Mouse (Mus musculus): ENCODE data around the gene Slc16a5. TPM values are rescaled to one million over a fixed set of nuclear protein-coding genes. Genes with fewer than 3 reads are reported as not detected.
"Not testable (repeated sequence)": the region's sequence is repeated elsewhere in the genome, so short reads cannot be mapped to it uniquely, and the experiment has no call there.

The Slc16a5 gene
- polyA plus RNA-seq, 1 experiment from 2014 or later: 0.13 TPM

DNA sequence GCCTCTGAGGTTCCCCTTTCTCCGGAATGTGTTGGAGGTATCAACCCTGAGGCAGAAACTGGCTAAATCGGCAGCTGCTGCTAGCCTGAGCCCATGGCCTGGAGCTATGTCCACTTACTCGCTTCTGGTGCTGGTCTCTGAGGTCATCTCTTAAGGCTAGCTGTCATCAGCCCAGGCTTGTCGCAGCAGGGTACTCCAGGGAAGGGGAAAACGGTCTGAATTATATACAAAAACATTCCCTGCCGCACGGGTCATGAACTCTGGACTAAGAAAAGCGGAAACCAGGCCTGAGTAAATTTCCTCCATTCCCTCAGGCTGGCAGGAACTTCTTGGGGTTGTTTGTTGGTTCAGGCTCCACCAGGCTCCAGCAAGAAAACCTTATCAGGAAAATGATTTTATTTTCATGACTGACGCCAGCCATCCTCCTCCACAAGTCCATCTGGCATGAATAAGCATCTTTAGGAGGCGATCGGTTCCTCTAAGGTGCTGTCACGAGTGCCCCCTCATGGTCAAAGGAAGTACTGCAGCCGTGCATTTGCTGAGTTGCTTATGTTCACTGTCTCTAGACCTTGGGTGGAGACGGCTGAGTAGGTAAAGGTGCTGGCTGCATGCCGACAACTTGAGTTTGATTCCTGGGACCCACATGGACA lies 11.5 kb downstream of the Slc16a5 start:
- no peaks in the 10 kb centered on the region for H3K9me3 ChIP-seq
- 0 out of 2 replicates have a peak overlapping the region, but pooled peaks have one; percentile 17 for H3K4me2 ChIP-seq (replicated peaks)

DNA sequence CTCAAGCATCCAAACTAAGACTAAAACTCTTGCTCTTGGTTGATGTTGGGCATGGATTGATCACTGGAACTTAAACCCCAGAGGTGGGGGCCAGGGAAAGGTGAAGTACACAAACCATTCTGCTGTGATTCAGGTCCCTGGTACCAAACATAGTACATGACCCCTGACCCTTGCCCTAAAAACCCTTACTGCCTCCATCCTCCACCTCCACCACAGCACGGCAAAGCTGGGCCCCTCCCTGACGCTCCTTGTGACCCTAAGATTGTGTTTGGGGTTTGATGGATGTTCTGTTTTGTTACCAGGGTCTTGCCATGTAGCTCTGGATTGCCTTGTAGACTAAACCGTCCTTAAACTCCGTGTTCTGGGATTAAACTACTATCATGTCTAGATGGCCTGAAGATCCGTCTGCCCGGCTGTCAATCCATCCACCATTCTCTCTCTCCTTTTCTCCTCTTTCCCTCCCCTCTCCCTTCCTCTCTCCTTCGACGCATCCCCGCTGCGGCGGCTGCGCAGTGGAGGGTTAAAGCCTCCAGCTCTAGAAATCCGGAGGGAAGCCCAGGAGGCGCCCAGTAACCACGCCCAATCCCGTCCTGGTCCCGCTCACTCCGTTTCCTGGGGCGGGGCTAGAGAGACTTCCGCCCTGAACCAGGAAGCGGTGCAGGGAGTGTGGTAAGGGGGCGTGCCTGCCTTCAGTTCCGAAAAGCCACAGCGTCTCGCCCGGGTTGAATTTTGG lies 12.9 kb downstream of the Slc16a5 start, which contains the start of gene Armc7:
Gene Armc7 (plus strand): TSS at position 643 of the 733 bp plus-strand sequence.
- Histone ChIP-seq H3K4me3 (replicated peaks) (peak within 1 kb of the TSS; percentile 93), H3K36me3 (peaks cover 5% of the 10 kb centered on the region; the same call in 1 of the 2 replicates), H3K27ac (peak within 1 kb of the TSS; percentile 86), H3K4me1 (replicated peaks) (peaks cover 40% of the 10 kb centered on the region), H3K9ac (replicated peaks) (peak within 1 kb of the TSS; percentile 84), H3K27me3 (no peaks in the 10 kb centered on the region), H3K4me2 (replicated peaks) (peak within 1 kb of the TSS; percentile 85), H3K9me3 (no peaks in the 10 kb centered on the region)
- WGBS: under 1% methylated on average over 26 of the region's 26 CpGs
- ATAC-seq: peak; percentile 97

More for the DNA sequence above, 11.5 kb downstream of the Slc16a5 start:
- Histone ChIP-seq H3K4me1 (replicated peaks) (peaks cover 40% of the 10 kb centered on the region), H3K9ac (replicated peaks) (peak overlapping the region; percentile 24; the same call in 1 of the 2 replicates), H3K27ac (no peak overlapping the region), H3K27me3 (no peaks in the 10 kb centered on the region), H3K4me3 (replicated peaks) (no peak overlapping the region), H3K36me3 (no peaks in the 10 kb centered on the region)
- 0 out of 2 replicates have a peak, but pooled peaks have one; percentile 1 for ATAC-seq
- WGBS: 26% methylated on average over 15 of the region's 15 CpGs

DNA sequence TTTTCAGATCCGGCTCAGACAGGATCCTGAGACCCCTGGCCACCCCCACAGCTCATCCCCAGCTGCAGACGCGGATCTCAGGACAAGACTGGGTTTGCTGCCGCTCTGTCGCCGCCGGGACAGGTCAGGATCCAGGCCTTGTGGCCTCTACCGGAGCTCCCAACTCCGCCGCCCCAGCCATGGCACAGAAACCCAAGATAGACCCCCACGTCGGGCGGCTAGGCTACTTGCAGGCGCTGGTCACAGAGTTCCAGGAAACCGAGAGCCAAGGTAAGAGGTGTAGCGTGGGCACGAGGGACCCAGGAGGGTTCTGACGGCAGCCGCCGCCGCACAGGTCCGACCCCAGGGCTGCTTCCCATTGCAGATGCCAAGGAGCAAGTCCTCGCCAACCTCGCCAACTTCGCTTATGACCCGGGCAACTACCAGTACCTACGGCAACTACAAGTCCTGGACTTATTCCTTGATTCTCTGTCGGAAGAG lies 13.5 kb downstream of the Slc16a5 start:
- no peak; the same call in 1 of the 2 replicates for ATAC-seq
- Histone ChIP-seq H3K9ac (replicated peaks) (peak overlapping the region; percentile 84), H3K4me1 (replicated peaks) (peaks cover 40% of the 10 kb centered on the region), H3K4me3 (replicated peaks) (peak overlapping the region; percentile 93), H3K4me2 (replicated peaks) (peak overlapping the region; percentile 85), H3K36me3 (peaks cover 6% of the 10 kb centered on the region; the same call in 1 of the 2 replicates), H3K9me3 (no peaks in the 10 kb centered on the region), H3K27me3 (no peaks in the 10 kb centered on the region), H3K27ac (peak overlapping the region; percentile 86; the same call in 1 of the 2 replicates)
- WGBS: 5% methylated on average over 28 of the region's 28 CpGs

DNA sequence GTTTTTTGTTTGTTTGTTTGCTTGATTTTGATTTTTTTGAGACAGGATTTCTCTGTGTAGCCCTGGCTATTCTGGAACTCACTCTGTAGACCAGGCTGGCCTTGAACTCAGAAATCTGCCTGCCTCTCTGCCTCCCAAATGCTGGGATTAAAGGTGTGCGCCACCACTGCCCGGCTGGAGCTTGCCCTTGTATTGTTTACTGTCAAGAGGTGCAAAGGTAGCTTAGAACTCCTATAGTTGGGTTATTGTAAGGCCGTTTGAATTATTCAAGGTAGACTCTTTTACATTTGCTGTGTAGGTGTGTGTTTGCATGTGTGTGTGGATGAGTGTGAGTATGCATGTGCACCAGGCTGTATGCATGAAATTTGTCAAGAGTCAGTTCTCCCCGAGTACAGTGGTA lies 14.4 kb downstream of the Slc16a5 start:
- H3K27me3 ChIP-seq, ATAC-seq, H3K27ac ChIP-seq, H3K36me3 ChIP-seq, H3K9me3 ChIP-seq: not testable (repeated sequence)
- Histone ChIP-seq H3K4me3 (replicated peaks) (peak overlapping the region; percentile 93), H3K9ac (replicated peaks) (peak overlapping the region; percentile 84), H3K4me1 (replicated peaks) (peaks cover 40% of the 10 kb centered on the region), H3K4me2 (replicated peaks) (peak overlapping the region; percentile 85)
- WGBS: 86% methylated on average over 4 of the region's 4 CpGs

DNA sequence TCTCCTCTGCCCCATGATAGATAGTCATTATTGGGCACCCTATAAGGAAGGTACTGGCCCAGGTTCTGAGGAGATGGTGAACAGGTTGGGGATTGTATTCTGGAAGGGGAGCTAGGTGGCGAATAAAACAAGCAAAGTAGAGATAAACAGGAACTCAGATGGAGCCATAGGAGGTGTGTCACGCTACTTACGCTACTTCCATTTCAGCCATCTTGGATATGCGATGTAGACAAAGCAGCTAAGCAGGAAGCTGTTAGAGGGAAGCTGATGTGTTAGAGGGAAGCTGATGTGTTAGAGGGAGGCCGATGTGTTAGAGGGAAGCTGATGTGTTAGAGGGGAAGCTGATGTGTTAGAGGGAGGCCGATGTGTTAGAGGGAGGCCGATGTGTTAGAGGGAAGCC lies 15.1 kb downstream of the Slc16a5 start:
- WGBS: 92% methylated on average over 7 of the region's 7 CpGs
- ATAC-seq: not testable (repeated sequence)
- H3K9ac ChIP-seq (replicated peaks): peak overlapping the region; percentile 24; the same call in 1 of the 2 replicates

DNA sequence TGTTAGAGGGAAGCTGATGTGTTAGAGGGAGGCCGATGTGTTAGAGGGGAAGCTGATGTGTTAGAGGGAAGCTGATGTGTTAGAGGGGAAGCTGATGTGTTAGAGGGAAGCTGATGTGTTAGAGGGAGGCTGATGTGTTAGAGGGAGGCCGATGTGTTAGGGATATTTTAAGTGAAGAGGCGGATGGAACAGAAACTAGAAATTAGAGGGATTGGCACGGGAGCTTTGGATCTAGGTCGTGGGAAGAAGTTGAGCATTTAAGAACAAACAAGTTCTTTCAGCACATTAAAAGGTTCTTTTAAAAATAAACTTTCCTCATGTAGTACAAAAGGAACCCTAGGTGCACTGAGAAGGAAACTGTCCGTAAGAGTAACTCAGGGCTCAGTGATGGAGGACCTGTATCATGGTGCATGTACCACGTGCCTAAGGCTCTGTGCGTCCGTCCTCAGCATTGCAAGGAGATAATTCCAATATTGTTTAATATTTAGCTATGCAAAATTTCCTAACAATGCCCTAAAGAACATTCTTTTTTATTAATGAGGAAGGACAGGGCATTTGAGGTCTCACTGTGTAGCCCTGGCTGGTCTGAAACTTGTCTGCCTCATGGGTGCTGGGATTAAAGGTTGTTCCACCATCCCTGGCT lies 16.1 kb downstream of the Slc16a5 start:
- no peaks in the 10 kb centered on the region for H3K9me3 ChIP-seq
- no peak overlapping the region for H3K27ac ChIP-seq
- H3K9ac ChIP-seq (replicated peaks): no peak overlapping the region
- peaks cover 11% of the 10 kb centered on the region for H3K36me3 ChIP-seq
- WGBS: 86% methylated on average over 9 of the region's 9 CpGs
- H3K27me3 ChIP-seq: no peaks in the 10 kb centered on the region
- ATAC-seq: no peak
- H3K4me1 ChIP-seq (replicated peaks): peaks cover 38% of the 10 kb centered on the region
- H3K4me2 ChIP-seq (replicated peaks): no peak overlapping the region
- H3K4me3 ChIP-seq (replicated peaks): no peak overlapping the region

More for the DNA sequence above, 15.1 kb downstream of the Slc16a5 start:
- Histone ChIP-seq H3K4me3 (replicated peaks) (0 out of 2 replicates have a peak overlapping the region, but pooled peaks have one; percentile 93), H3K4me1 (replicated peaks) (peaks cover 40% of the 10 kb centered on the region), H3K36me3 (peaks cover 11% of the 10 kb centered on the region)
- H3K27me3 ChIP-seq; H3K4me2 ChIP-seq (replicated peaks); H3K9me3 ChIP-seq; H3K27ac ChIP-seq: not testable (repeated sequence)

DNA sequence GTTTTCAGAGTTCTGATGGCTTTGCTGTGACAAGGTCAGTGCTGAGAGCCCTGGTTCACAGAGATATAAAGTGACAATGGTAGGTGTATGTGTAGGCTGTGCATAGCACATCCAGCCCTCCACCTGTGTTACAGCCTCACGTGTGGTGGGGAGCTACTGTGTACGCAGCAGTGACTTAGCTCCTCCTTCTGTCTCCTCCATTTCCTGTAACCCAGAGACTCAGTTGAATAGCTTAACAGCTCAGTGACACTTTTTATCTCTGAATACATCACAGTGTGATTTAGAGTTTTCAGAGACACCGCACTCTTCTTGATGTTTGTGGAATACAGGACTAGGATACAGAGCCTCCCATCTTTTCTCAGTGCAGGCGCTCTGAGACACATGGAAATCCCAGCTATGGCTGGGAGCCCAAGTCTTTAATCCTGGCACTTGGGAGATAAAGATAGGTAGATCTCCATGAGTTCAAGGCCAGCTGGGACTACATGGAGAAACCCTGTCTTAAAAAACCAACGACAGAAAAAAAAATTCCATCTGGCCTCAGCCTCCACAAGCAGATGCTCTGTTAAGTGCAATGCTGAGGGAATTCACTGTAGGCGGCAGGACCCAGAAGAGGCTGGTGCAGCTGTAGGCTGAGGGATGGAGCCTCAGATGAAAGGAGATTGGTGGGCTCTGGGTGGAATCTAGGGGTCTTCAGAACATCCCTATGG lies 19.4 kb downstream of the Slc16a5 start:
- WGBS: 88% methylated on average over 6 of the region's 6 CpGs
- no peaks in the 10 kb centered on the region for H3K9me3 ChIP-seq
- no peaks in the 10 kb centered on the region for H3K27me3 ChIP-seq
- H3K36me3 ChIP-seq: peaks cover 11% of the 10 kb centered on the region
- H3K4me3 ChIP-seq (replicated peaks): no peak overlapping the region
- peaks cover 19% of the 10 kb centered on the region for H3K4me1 ChIP-seq (replicated peaks)
- ATAC-seq: no peak
- H3K4me2 ChIP-seq (replicated peaks): no peak overlapping the region
- no peak overlapping the region for H3K27ac ChIP-seq
- no peak overlapping the region for H3K9ac ChIP-seq (replicated peaks)

DNA sequence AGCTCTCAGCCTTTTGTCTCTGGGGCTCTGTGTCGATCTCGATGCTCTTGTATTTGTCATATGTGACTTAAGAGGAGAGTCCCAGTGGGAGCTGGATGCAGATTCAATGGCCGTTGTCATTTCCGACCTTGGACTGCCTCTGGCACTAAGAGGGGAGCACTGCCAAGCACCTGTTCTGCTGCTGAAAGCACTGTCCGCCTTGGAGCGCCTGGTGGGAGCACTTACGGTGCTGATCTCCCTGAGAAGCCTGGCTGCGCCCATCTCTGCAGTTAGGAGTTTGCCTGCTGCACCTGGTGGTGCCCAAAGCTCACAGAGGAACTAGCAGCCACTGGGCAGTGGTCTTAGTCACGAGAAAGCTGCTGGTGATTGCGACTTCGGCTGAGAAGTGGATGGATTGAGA lies 21.0 kb downstream of the Slc16a5 start:
- Histone ChIP-seq H3K36me3 (peaks cover 11% of the 10 kb centered on the region), H3K4me3 (replicated peaks) (no peak overlapping the region), H3K27ac (no peak overlapping the region), H3K27me3 (no peaks in the 10 kb centered on the region), H3K9me3 (no peaks in the 10 kb centered on the region), H3K4me2 (replicated peaks) (no peak overlapping the region), H3K9ac (replicated peaks) (peak overlapping the region; percentile 40; the same call in 1 of the 2 replicates), H3K4me1 (replicated peaks) (peaks cover 8% of the 10 kb centered on the region)
- no peak for ATAC-seq
- 70% methylated on average over 11 of the region's 11 CpGs for WGBS

DNA sequence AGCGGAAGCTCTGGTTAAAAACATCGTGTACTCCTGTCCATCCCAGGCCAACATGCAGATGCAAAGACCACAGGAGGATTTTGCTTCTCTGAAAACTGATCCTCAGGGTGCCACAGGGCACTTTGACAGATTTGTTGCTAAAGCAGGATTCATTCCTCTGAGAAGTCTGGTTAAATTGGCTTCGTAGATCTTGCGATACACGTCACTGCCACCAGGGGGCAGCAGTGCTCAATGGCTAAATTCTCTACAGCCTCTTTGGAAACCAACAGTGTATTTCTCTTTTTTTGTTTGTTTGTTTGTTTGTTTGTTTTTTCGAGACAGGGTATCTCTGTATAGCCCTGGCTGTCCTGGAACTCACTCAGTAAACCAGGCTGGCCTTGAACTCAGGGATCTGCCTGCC lies 21.5 kb downstream of the Slc16a5 start:
- H3K9ac ChIP-seq (replicated peaks): peak overlapping the region; percentile 40; the same call in 1 of the 2 replicates
- no peak for ATAC-seq
- no peak overlapping the region for H3K27ac ChIP-seq
- peaks cover 8% of the 10 kb centered on the region for H3K4me1 ChIP-seq (replicated peaks)
- H3K4me2 ChIP-seq (replicated peaks): no peak overlapping the region
- 17% methylated on average over 6 of the region's 6 CpGs for WGBS
- H3K9me3 ChIP-seq: no peaks in the 10 kb centered on the region
- H3K36me3 ChIP-seq: peaks cover 13% of the 10 kb centered on the region
- H3K27me3 ChIP-seq: no peaks in the 10 kb centered on the region
- no peak overlapping the region for H3K4me3 ChIP-seq (replicated peaks)

DNA sequence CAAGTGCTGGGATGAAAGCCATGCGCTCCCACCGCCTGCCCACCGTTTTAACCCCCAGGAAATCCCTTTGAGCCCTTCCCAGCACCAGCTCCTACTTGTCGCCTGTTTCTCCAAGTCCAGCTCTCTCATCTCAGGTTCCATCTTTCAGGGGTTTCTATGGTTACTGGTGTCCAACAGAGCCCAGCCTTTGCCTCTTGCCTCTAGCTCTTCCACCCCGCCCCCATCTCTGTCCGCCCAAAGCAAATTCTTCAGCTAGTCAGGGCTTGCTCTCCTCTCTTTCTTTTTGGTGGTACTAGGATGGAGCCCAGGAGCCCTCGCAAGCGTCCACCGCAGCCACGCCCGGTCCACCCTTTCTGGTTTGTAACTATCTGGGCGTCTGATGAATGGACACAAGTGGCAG lies 22.9 kb downstream of the Slc16a5 start:
- Histone ChIP-seq H3K9me3 (no peaks in the 10 kb centered on the region), H3K4me2 (replicated peaks) (no peak overlapping the region), H3K27me3 (no peaks in the 10 kb centered on the region), H3K36me3 (peaks cover 22% of the 10 kb centered on the region), H3K27ac (peak overlapping the region; percentile 39; the same call in 1 of the 2 replicates), H3K4me1 (replicated peaks) (peaks cover 10% of the 10 kb centered on the region), H3K4me3 (replicated peaks) (no peak overlapping the region), H3K9ac (replicated peaks) (no peak overlapping the region; the same call in 1 of the 2 replicates)
- peak; percentile 65 for ATAC-seq
- 25% methylated on average over 12 of the region's 12 CpGs for WGBS

DNA sequence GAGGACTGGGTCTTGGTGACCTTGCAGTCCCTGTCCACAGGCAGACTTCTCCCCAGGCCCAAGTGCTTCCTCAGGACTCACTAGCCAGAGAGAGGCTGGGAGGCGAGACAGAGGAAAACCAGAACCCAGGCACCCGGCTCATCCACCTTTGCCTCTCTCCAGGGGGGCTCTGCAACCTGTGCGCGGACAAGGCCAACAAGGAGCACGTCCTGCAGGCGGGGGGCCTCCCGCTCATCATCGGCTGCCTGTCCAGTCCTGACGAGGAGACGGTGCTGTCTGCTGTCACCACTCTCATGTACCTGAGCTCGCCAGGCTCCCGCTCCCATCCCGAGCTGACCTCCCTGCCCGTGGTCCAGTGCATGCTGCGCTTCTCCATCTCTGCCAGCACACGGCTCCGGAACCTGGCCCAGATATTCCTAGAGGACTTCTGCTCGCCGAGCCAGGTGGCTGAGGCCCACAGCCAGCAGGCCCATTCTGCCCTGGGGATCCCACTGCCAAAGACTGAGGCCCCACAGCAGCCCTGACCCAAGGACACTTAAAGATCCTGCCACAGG lies 26.4 kb downstream of the Slc16a5 start:
- peaks cover 19% of the 10 kb centered on the region for H3K36me3 ChIP-seq
- H3K27ac ChIP-seq: no peak overlapping the region
- no peak overlapping the region for H3K4me2 ChIP-seq (replicated peaks)
- ATAC-seq: no peak
- H3K4me3 ChIP-seq (replicated peaks): no peak overlapping the region
- H3K27me3 ChIP-seq: peaks cover 5% of the 10 kb centered on the region; the same call in 1 of the 2 replicates
- H3K9me3 ChIP-seq: no peaks in the 10 kb centered on the region
- WGBS: 88% methylated on average over 19 of the region's 19 CpGs
- H3K4me1 ChIP-seq (replicated peaks): peaks cover 28% of the 10 kb centered on the region
- peak overlapping the region; percentile 10; the same call in 1 of the 2 replicates for H3K9ac ChIP-seq (replicated peaks)
